Mouse (Mus musculus) midbrain, postnatal 0 days (tissue): ENCODE data around the gene Vcl. TPM values are rescaled to one million over a fixed set of nuclear protein-coding genes. Genes with fewer than 3 reads are reported as not detected.

Source experiments
- ATAC-seq: fragments of 200-750 bp; cut with Nextera tagmentation; 2 replicates; pipeline ENCODE4 v1.8.0; 2017; ENCODE audit warnings: moderate number of reproducible peaks, mild to moderate bottlenecking, moderate TSS enrichment, moderate library complexity; ENCODE audit not compliant: low FRiP score
- DNase-seq: peaks from one replicate; pipeline ENCODE4 v3.0.0-alpha.2; 2015; ENCODE audit warnings: low spot score
- H3K27ac ChIP-seq: fragments of 300-500 bp; sonication (generic); 2 replicates; pipeline ENCODE4 v1.5.1; 2014; ENCODE audit warnings: low read depth, mild to moderate bottlenecking, low read length, mixed read lengths
- H3K27me3 ChIP-seq: fragments of 300-500 bp; sonication (generic); 2 replicates; pipeline ENCODE4 v1.6.1; 2014; ENCODE audit warnings: low read length, control low read depth, mixed read lengths; ENCODE audit not compliant: insufficient read depth
- H3K36me3 ChIP-seq: fragments of 300-500 bp; sonication (generic); 2 replicates; pipeline ENCODE4 v1.6.1; 2014; ENCODE audit warnings: low read length, control low read depth, mixed read lengths; ENCODE audit not compliant: insufficient read depth
- H3K4me1 ChIP-seq: fragments of 300-500 bp; sonication (generic); 2 replicates; pipeline ENCODE4 v1.6.1; 2014; ENCODE audit warnings: mild to moderate bottlenecking, control low read depth, antibody characterized with exemption, low read length, mixed read lengths; ENCODE audit not compliant: insufficient read depth
- H3K4me2 ChIP-seq: fragments of 300-500 bp; sonication (generic); 2 replicates; pipeline ENCODE4 v1.6.1; 2014; ENCODE audit warnings: low read depth, mild to moderate bottlenecking, low read length, mixed read lengths; ENCODE audit not compliant: poor library complexity, severe bottlenecking
- H3K4me3 ChIP-seq: fragments of 300-500 bp; sonication (generic); 2 replicates; pipeline ENCODE4 v1.5.1; 2014; ENCODE audit warnings: low read depth, mild to moderate bottlenecking, low read length, moderate library complexity
- H3K9ac ChIP-seq: fragments of 300-500 bp; sonication (generic); replicated peaks from 2 replicates; pipeline ENCODE4 v1.6.1; 2014; ENCODE audit warnings: mild to moderate bottlenecking, low read length, moderate library complexity, mixed read lengths; ENCODE audit not compliant: poor library complexity, severe bottlenecking
- H3K9me3 ChIP-seq: fragments of 300-500 bp; sonication (generic); 2 replicates; pipeline ENCODE4 v1.6.1; 2016; ENCODE audit warnings: low read length, control low read depth
- CTCF ChIP-seq: IDR thresholded peaks from 2 replicates; pipeline ENCODE4 v1.5.1; 2016; ENCODE audit warnings: antibody characterized with exemption, mild to moderate bottlenecking
- WGBS: fragments of 180-500 bp; shearing (Covaris S2); extraction: QIAGEN DNeasy Blood & Tissue Kit; methylation state at CpG from one replicate; pipeline ENCODE4 v1.1.7; 2014; 5-methylcytosine and 5-hydroxymethylcytosine counted together
- polyA plus RNA-seq: library from polyadenylated mRNA; unstranded; fragments of >200 nt; fragmentation: Nextera tagmentation; extraction: Ambion mirVana; gene quantifications from 2 replicates; pipeline ENCODE4 v1.2.1, GENCODE M21; 2015
- total RNA-seq: library from RNA; depleted of rRNA; stranded (reverse); fragments of >200 nt; gene quantifications from 2 replicates; pipeline ENCODE4 v1.2.3, GENCODE M21; 2014

The Vcl gene
- total and polyA plus RNA-seq, 2 experiments from 2014 or later, result 8.6 to 21.6 TPM

DNA sequence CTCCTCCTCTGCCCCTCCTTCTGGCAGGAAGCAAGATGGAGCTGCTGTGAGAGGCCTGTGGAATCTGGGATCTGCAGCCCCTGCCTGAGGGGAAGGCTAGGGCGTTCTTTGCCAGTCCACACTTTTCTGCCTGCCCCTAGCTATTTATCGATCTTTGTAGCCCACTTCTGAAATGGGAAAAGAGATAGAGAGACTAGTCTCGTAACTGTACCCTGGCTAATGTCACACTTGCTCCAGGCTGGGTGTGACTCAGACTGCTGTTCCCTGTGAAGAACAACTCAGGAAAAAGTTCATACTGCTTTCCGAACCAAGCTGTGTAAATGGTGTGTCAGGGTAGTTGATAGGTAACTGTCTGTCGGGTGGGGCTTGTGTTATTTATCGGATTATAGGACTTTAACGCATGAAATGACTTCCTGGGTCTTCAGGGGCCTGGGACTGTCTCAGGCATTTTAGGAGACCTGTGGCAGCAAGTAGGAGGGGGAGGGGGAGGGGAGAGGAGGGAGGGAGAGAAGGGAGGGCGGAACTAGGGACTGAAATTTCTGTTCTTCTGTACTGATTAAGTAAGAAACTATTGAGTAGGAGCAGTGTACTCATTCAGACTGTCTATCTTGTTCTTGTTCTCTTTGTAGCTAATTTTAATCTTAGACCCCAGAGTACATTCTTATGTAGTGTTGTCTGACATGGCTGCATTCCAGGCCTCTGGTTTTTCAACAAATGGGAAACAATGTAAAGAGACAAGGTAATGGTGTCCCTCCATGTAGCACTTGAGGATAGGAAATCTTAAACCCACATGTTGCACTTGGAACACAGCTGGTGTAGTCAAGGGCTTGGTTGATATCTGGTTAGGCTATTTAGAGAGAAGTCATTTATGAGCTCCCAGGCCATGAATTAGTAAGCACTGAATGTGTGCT is 1.5 kb downstream of the Vcl start:
- peak overlapping the region; percentile 74 for H3K4me2 ChIP-seq
- H3K9me3 ChIP-seq, result no peaks in the 10 kb centered on the region
- peak overlapping the region; percentile 88 for H3K4me3 ChIP-seq
- peak overlapping the region; percentile 85 for H3K9ac ChIP-seq
- no peaks in the 10 kb centered on the region for H3K36me3 ChIP-seq
- TF ChIP-seq CTCF, result no peak
- peaks cover 6% of the 10 kb centered on the region; the same call in 1 of the 2 replicates for H3K4me1 ChIP-seq
- ATAC-seq, result no peak
- WGBS, result 45% methylated on average over 8 of the region's 8 CpGs
- no peak for DNase-seq
- H3K27ac ChIP-seq, result no peak overlapping the region
- H3K27me3 ChIP-seq, result no peaks in the 10 kb centered on the region

DNA sequence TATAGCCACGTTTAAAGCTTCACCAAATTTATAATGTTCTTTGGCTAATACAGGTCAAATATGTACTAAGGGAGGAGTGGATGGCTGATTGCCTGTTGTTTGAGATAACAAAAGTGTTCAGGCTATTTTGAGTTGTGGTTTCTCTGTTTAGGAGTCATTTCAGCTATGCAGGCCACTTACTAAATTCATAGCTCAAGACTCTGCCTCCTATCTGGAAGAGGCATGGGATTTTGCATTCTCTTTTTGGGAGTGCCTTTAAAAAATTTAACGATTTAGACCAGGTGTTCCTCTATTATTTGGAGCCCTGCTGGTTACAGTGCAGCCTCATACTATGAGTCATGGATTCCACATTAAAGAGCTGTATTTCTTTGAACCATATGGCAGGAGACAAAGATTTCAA is 9.2 kb downstream of the Vcl start:
- WGBS, result 70% methylated on average over 2 of the region's 2 CpGs
- no peak overlapping the region for H3K9ac ChIP-seq
- DNase-seq (no peak), ATAC-seq (no peak)
- no peaks in the 10 kb centered on the region for H3K36me3 ChIP-seq
- no peak overlapping the region for H3K4me2 ChIP-seq
- H3K9me3 ChIP-seq, result no peaks in the 10 kb centered on the region
- H3K27ac ChIP-seq, result no peak overlapping the region
- TF ChIP-seq CTCF, result no peak
- H3K4me3 ChIP-seq, result no peak overlapping the region
- no peaks in the 10 kb centered on the region for H3K27me3 ChIP-seq
- H3K4me1 ChIP-seq, result no peaks in the 10 kb centered on the region

DNA sequence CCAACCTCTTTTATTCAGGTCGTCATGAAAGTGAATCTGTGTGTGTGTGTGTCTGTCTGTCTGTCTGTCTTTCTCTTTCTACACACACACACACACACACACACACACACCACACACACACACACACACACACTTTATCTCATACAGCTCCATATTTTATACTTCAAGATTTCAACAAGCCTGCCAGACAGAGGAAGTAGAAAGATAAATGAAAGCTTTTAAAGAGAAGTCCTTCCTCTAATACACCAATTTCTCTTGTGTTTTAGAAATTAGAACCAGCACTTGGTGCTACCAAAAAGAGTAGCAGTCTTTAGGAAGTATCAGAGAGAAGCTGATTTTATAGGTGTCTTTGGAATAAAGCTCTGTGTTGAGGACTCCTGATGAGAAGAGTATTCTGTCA is 9.7 kb downstream of the Vcl start:
- no peaks in the 10 kb centered on the region for H3K36me3 ChIP-seq
- no peak overlapping the region for H3K4me2 ChIP-seq
- no peaks in the 10 kb centered on the region for H3K4me1 ChIP-seq
- DNase-seq, result no peak
- no peak overlapping the region for H3K27ac ChIP-seq
- 29% methylated on average over 1 of the region's 1 CpGs for WGBS
- no peaks in the 10 kb centered on the region for H3K9me3 ChIP-seq
- no peak for ATAC-seq
- TF ChIP-seq CTCF, result no peak
- no peak overlapping the region for H3K9ac ChIP-seq
- no peak overlapping the region for H3K4me3 ChIP-seq
- H3K27me3 ChIP-seq, result no peaks in the 10 kb centered on the region

DNA sequence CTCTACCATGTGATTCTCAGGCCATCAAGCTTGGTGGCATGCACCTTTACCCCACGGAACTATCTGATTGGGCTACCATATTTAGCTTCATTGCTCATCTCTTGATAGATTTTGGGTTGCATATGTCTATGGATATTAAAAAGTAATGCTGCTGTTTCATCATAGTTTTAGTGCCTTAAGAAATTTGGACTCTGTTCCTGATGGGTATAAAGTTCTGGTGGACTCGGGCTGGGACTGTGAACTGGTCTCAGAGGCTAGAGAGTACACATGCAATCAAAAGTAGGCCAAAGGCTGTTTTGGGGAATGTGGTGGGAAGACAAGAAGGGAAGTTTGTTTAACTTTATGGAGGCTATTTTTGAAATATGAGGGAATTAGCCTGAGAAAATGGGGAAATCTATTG is 16.1 kb downstream of the Vcl start:
- no peak for TF ChIP-seq CTCF
- Histone ChIP-seq H3K27me3 (no peaks in the 10 kb centered on the region), H3K27ac (no peak overlapping the region), H3K4me2 (no peak overlapping the region), H3K4me3 (no peak overlapping the region), H3K9me3 (no peaks in the 10 kb centered on the region), H3K36me3 (no peaks in the 10 kb centered on the region), H3K9ac (no peak overlapping the region), H3K4me1 (no peaks in the 10 kb centered on the region)
- DNase-seq (no peak), ATAC-seq (no peak)
- WGBS, result 94% methylated on average over 2 of the region's 2 CpGs

DNA sequence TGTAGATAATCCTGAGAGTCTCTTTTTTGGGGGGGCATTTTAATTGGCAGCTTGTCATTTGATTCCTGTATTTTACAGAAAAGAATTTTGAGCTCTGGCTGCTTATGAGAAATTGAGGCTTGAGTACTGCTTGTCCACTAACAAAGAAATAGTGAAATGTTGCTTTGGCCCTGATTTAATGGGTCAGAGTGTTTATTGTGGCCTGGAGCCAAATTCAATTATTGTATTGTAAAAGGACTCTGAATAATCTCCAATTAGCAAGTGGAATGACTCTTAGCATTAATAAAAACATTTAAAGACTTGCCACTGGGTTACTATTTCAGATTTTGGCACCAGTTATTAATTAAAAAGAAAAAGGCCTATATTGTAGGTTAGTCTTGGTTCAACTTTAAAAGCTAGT is 26.8 kb downstream of the Vcl start:
- DNase-seq (no peak), ATAC-seq (no peak)
- Histone ChIP-seq H3K9ac (no peak overlapping the region), H3K36me3 (no peaks in the 10 kb centered on the region), H3K4me3 (no peak overlapping the region), H3K27ac (no peak overlapping the region), H3K4me2 (no peak overlapping the region), H3K9me3 (no peaks in the 10 kb centered on the region), H3K4me1 (no peaks in the 10 kb centered on the region), H3K27me3 (no peaks in the 10 kb centered on the region)
- TF ChIP-seq CTCF, result no peak

DNA sequence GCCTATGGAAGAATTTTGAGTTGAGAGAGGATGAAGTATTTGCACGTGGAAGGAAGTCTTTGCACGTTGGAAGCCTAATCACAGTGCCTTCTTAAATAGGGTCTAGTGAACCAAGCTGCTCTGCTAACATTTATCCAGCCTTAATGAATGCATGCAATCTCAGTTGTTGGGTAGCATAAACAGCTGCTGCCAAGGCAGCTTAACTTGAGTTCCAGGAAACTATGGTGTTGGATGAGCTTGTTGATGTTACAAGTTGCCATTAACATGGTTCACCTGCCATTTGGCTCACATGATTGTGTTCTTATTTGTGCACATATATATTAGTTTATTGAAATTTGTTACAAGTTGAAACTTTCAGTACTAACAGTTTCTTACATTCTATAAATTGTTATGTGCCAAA is 29.8 kb downstream of the Vcl start:
- H3K4me1 ChIP-seq, result no peaks in the 10 kb centered on the region
- no peaks in the 10 kb centered on the region for H3K9me3 ChIP-seq
- H3K4me3 ChIP-seq, result no peak overlapping the region
- DNase-seq, result no peak
- no peak for TF ChIP-seq CTCF
- H3K9ac ChIP-seq, result no peak overlapping the region
- no peaks in the 10 kb centered on the region for H3K36me3 ChIP-seq
- no peak overlapping the region for H3K27ac ChIP-seq
- H3K27me3 ChIP-seq, result no peaks in the 10 kb centered on the region
- ATAC-seq, result no peak
- no peak overlapping the region for H3K4me2 ChIP-seq
- WGBS, result 71% methylated on average over 2 of the region's 2 CpGs
